ENCODE assay signal across 8 mouse cellular contexts in the genomic region with DNA sequence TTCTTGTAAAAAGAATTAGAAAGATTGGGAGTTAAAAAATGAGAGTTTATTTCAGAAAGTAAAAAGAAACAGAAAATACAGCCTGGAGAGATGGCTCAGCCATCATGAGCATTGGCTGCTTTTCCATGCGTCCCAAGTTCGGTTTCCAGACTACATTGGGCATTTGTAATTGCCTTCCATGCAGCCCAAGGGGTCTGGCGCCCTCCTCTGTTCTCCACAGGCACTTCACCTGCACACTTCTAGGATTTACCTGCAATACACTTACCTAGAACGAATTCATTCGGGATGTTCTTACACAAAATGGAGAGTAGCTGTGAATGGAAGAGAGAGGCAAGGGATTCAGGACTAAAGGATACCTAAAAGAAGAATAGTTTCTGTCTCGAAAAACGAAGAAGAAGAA. TPM values are rescaled to one million over a fixed set of nuclear protein-coding genes. Genes with fewer than 3 reads are reported as not detected.
DNase-seq lines count a peak whose midpoint lies in the region; ATAC-seq and TF ChIP-seq lines count a peak whose summit lies in the region.

No protein-coding gene starts in this region.

- no peaks in the 10 kb centered on the region for H3K4me1 ChIP-seq in intestine, postnatal 0 days (replicated peaks; ENCODE audit: control insufficient read depth, insufficient read depth, low read length)
- no peaks in the 10 kb centered on the region for H3K4me1 ChIP-seq in intestine, embryonic 15.5 days (replicated peaks)
- H3K4me1 ChIP-seq in MEL (ENCODE audit: control insufficient read depth in 1 of 2, insufficient read depth in 2 of 2, low read length in 2 of 2) = no peaks in the 10 kb centered on the region
- no peaks in the 10 kb centered on the region for H3K4me1 ChIP-seq in lung, embryonic 14.5 days (ENCODE audit: insufficient read depth)
- no peaks in the 10 kb centered on the region for H3K4me1 ChIP-seq in embryonic facial prominence, embryonic 10.5 days
- no peaks in the 10 kb centered on the region for H3K4me1 ChIP-seq in midbrain, embryonic 13.5 days (replicated peaks)

- peak; percentile 14 for DNase-seq in MEL (ENCODE audit: low read depth, low spot score)
- peak; percentile 26 to 54 for DNase-seq in gastrocnemius, adult 8-10 months (ENCODE audit: low spot score in 2 of 2)
- no peak for DNase-seq in lung, embryonic 14.5 days
- no peak for DNase-seq in retina, postnatal 1 day
- DNase-seq in embryonic facial prominence, embryonic 10.5 days (ENCODE audit: low spot score) = no peak

- H3K27ac ChIP-seq in intestine, postnatal 0 days (ENCODE audit: low read depth, low read length) = no peak overlapping the region
- no peak overlapping the region for H3K27ac ChIP-seq in intestine, embryonic 15.5 days
- no peak overlapping the region for H3K27ac ChIP-seq in MEL (ENCODE audit: control insufficient read depth, low read depth, low read length)
- no peak overlapping the region for H3K27ac ChIP-seq in lung, embryonic 14.5 days (ENCODE audit: low read depth)
- no peak overlapping the region for H3K27ac ChIP-seq in embryonic facial prominence, embryonic 10.5 days (replicated peaks)
- H3K27ac ChIP-seq in midbrain, embryonic 13.5 days = no peak overlapping the region

- TF ChIP-seq CTCF in intestine, postnatal 0 days (IDR thresholded peaks at IDR 0.05; ENCODE audit: low read depth) = peak; percentile 65
- peak; percentile 44 to 56 (median 48) for TF ChIP-seq CTCF in MEL (IDR thresholded peaks at IDR 0.05 in 2 of 3, conservative IDR thresholded peaks at IDR 0.05 in 1 of 3; ENCODE audit: control insufficient read depth in 1 of 3, insufficient read depth in 1 of 3, low read depth in 2 of 3, low read length in 3 of 3, poor library complexity in 1 of 3, severe bottlenecking in 1 of 3)
- peak; percentile 39; the same call in 1 of the 2 replicates for TF ChIP-seq CTCF in lung, embryonic 14.5 days (IDR thresholded peaks at IDR 0.05; ENCODE audit: low read depth)

- H3K27me3 ChIP-seq in intestine, postnatal 0 days (replicated peaks; ENCODE audit: control insufficient read depth, insufficient read depth, low read length) = no peaks in the 10 kb centered on the region
- H3K27me3 ChIP-seq in intestine, embryonic 15.5 days (replicated peaks) = no peaks in the 10 kb centered on the region
- H3K27me3 ChIP-seq in MEL (ENCODE audit: control insufficient read depth in 1 of 2, insufficient read depth in 2 of 2, low read length in 2 of 2) = no peaks in the 10 kb centered on the region; a peak in 1 of 4 replicates
- no peaks in the 10 kb centered on the region for H3K27me3 ChIP-seq in lung, embryonic 14.5 days (ENCODE audit: insufficient read depth, low read length)
- H3K27me3 ChIP-seq in embryonic facial prominence, embryonic 10.5 days (replicated peaks; ENCODE audit: low read depth, poor library complexity, severe bottlenecking) = no peaks in the 10 kb centered on the region
- H3K27me3 ChIP-seq in midbrain, embryonic 13.5 days = no peaks in the 10 kb centered on the region

- H3K4me2 ChIP-seq in intestine, postnatal 0 days (replicated peaks; ENCODE audit: low read depth) = no peak overlapping the region
- H3K4me2 ChIP-seq in intestine, embryonic 15.5 days (replicated peaks) = no peak overlapping the region
- no peak overlapping the region for H3K4me2 ChIP-seq in lung, embryonic 14.5 days
- no peak overlapping the region for H3K4me2 ChIP-seq in midbrain, embryonic 13.5 days (replicated peaks)

- H3K4me3 ChIP-seq in intestine, postnatal 0 days (ENCODE audit: low read depth, low read length) = no peak overlapping the region
- no peak overlapping the region for H3K4me3 ChIP-seq in intestine, embryonic 15.5 days (replicated peaks)
- H3K4me3 ChIP-seq in MEL (ENCODE audit: control insufficient read depth in 1 of 2, insufficient read depth in 1 of 2, low read depth in 2 of 2, low read length in 2 of 2) = no peak overlapping the region
- no peak overlapping the region for H3K4me3 ChIP-seq in lung, embryonic 14.5 days (ENCODE audit: low read depth, low read length)
- H3K4me3 ChIP-seq in embryonic facial prominence, embryonic 10.5 days = no peak overlapping the region
- H3K4me3 ChIP-seq in midbrain, embryonic 13.5 days (replicated peaks) = no peak overlapping the region

- H3K36me3 ChIP-seq in intestine, postnatal 0 days (ENCODE audit: control insufficient read depth, insufficient read depth) = no peaks in the 10 kb centered on the region
- H3K36me3 ChIP-seq in intestine, embryonic 15.5 days = no peaks in the 10 kb centered on the region
- H3K36me3 ChIP-seq in MEL (ENCODE audit: control insufficient read depth in 1 of 2, insufficient read depth in 2 of 2, low read length in 2 of 2) = no peaks in the 10 kb centered on the region
- no peaks in the 10 kb centered on the region for H3K36me3 ChIP-seq in lung, embryonic 14.5 days (ENCODE audit: insufficient read depth)
- H3K36me3 ChIP-seq in embryonic facial prominence, embryonic 10.5 days (replicated peaks) = no peaks in the 10 kb centered on the region
- H3K36me3 ChIP-seq in midbrain, embryonic 13.5 days = no peaks in the 10 kb centered on the region

- no peaks in the 10 kb centered on the region for H3K79me2 ChIP-seq in MEL (ENCODE audit: control insufficient read depth, insufficient read depth, low read length, poor library complexity)

- H3K9ac ChIP-seq in intestine, postnatal 0 days (ENCODE audit: low read depth, low read length) = no peak overlapping the region
- no peak overlapping the region for H3K9ac ChIP-seq in intestine, embryonic 15.5 days
- no peak overlapping the region for H3K9ac ChIP-seq in MEL (ENCODE audit: control insufficient read depth, low read depth, low read length, poor library complexity, severe bottlenecking)
- no peak overlapping the region for H3K9ac ChIP-seq in lung, embryonic 14.5 days
- no peak overlapping the region for H3K9ac ChIP-seq in midbrain, embryonic 13.5 days (replicated peaks)

- peak; percentile 56 for TF ChIP-seq RAD21 in MEL (IDR thresholded peaks at IDR 0.05; ENCODE audit: low read depth, low read length)

- no peak for ATAC-seq in intestine, postnatal 0 days
- ATAC-seq in intestine, embryonic 15.5 days = no peak
- ATAC-seq in lung, embryonic 14.5 days (ENCODE audit: insufficient read depth) = no peak
- no peak for ATAC-seq in midbrain, embryonic 13.5 days

- no peak for TF ChIP-seq POLR2A in MEL (IDR thresholded peaks at IDR 0.05; ENCODE audit: control insufficient read depth in 1 of 2, insufficient read depth in 1 of 2, low read depth in 1 of 2, low read length in 2 of 2, poor library complexity in 1 of 2)

- no peak for TF ChIP-seq EP300 in MEL (IDR thresholded peaks at IDR 0.05; ENCODE audit: low read depth in 1 of 2, low read length in 2 of 2)

- H3K9me3 ChIP-seq in intestine, postnatal 0 days (ENCODE audit: control insufficient read depth) = no peaks in the 10 kb centered on the region
- no peaks in the 10 kb centered on the region for H3K9me3 ChIP-seq in intestine, embryonic 15.5 days
- no peaks in the 10 kb centered on the region for H3K9me3 ChIP-seq in MEL (replicated peaks; ENCODE audit: insufficient read depth, low read length)
- H3K9me3 ChIP-seq in lung, embryonic 14.5 days (ENCODE audit: low read depth, low read length) = no peaks in the 10 kb centered on the region
- H3K9me3 ChIP-seq in embryonic facial prominence, embryonic 10.5 days = no peaks in the 10 kb centered on the region
- no peaks in the 10 kb centered on the region for H3K9me3 ChIP-seq in midbrain, embryonic 13.5 days

- 44% methylated on average over 7 of the region's 7 CpGs for WGBS in intestine, postnatal 0 days
- 35% methylated on average over 6 of the region's 7 CpGs for whole genome bisulfite sequencing in intestine, embryonic 15.5 days
- 34% methylated on average over 5 of the region's 7 CpGs for WGBS in lung, embryonic 14.5 days
- WGBS in embryonic facial prominence, embryonic 10.5 days = 47% methylated on average over 5 of the region's 7 CpGs
- 47% methylated on average over 5 of the region's 7 CpGs for WGBS in midbrain, embryonic 13.5 days

TF ChIP-seq in MEL, 35 proteins besides CTCF, POLR2A, EP300 and RAD21:
- TF ChIP-seq ZC3H11A (IDR thresholded peaks at IDR 0.05; ENCODE audit: low read depth, low read length) (0 out of 2 replicates have a peak, but pooled peaks have one; percentile 23), SMC3 (IDR thresholded peaks at IDR 0.05; ENCODE audit: low read depth, low read length) (peak; percentile 46), RCOR1 (IDR thresholded peaks at IDR 0.05; ENCODE audit: low read depth, low read length) (no peak), JUND (IDR thresholded peaks at IDR 0.05; ENCODE audit: low read depth, low read length) (no peak)

RNA-seq across cellular contexts. Expression of a gene that starts 17.9 kb away (rescaled TPM):
- 0.25 and 0.33 TPM in 2 replicates for polyA plus RNA-seq in intestine, postnatal 0 days (2015; fragmentation: Nextera tagmentation; extraction: Ambion mirVana)
- polyA plus RNA-seq in intestine, embryonic 15.5 days (2015; fragmentation: Nextera tagmentation; extraction: Ambion mirVana) = 0.24 and 0.32 TPM in 2 replicates
- 22.6 and 22.7 TPM in 2 replicates for total RNA-seq in MEL (2012; rRNA removed)
- polyA plus RNA-seq in MEL (2012; ENCODE audit: insufficient read depth in 1 of 2, insufficient read length in 2 of 2, low read depth in 1 of 2, low replicate concordance in 2 of 2, missing spikeins in 1 of 2) = 10 to 100 TPM in 1 of 2 experiments, not detected in 1; 26.7 TPM
- total RNA-seq in gastrocnemius, adult 8-10 months (2022) = not detected
- polyA plus RNA-seq in lung, embryonic 14.5 days (2014; fragmentation: Nextera tagmentation; extraction: Ambion mirVana) = 0.13 TPM in 1 of 2 replicates, not detected in the other
- 0.13 and 0.15 TPM in 2 replicates for polyA plus RNA-seq in embryonic facial prominence, embryonic 10.5 days (2016; fragmentation: Nextera tagmentation; extraction: Ambion mirVana)
- 0.12 and 0.22 TPM in 2 replicates for polyA plus RNA-seq in midbrain, embryonic 13.5 days (2015; fragmentation: Nextera tagmentation; extraction: Ambion mirVana)

RNA-seq across cellular contexts. Expression of a gene that starts 20.1 kb away (rescaled TPM):
- 5.3 and 5.5 TPM in 2 replicates for polyA plus RNA-seq in intestine, postnatal 0 days (2015; fragmentation: Nextera tagmentation; extraction: Ambion mirVana)
- polyA plus RNA-seq in intestine, embryonic 15.5 days (2015; fragmentation: Nextera tagmentation; extraction: Ambion mirVana) = 8.6 and 10.7 TPM in 2 replicates
- total RNA-seq in MEL (2012; rRNA removed) = 10.5 and 11.7 TPM in 2 replicates
- polyA plus RNA-seq in MEL (2012; ENCODE audit: insufficient read depth in 1 of 2, insufficient read length in 2 of 2, low read depth in 1 of 2, low replicate concordance in 2 of 2, missing spikeins in 1 of 2) = 1 to 10 TPM in 1 of 2 experiments, not detected in 1; 8.3 TPM
- 10 to 100 TPM in 2 of 4 experiments, 1 to 10 TPM in 2; 9.9 to 11.7 (median 10.6) TPM for total RNA-seq in gastrocnemius, adult 8-10 months (2022)
- polyA plus RNA-seq in lung, embryonic 14.5 days (2014; fragmentation: Nextera tagmentation; extraction: Ambion mirVana) = 15.5 and 16.3 TPM in 2 replicates
- polyA plus RNA-seq in embryonic facial prominence, embryonic 10.5 days (2016; fragmentation: Nextera tagmentation; extraction: Ambion mirVana) = 10.5 and 10.6 TPM in 2 replicates
- polyA plus RNA-seq in midbrain, embryonic 13.5 days (2015; fragmentation: Nextera tagmentation; extraction: Ambion mirVana) = 17.8 and 19.5 TPM in 2 replicates

Comparison
In these comparisons a context has a peak if more than half of its experiments do, and no peak if none do; other contexts are left out.
1. DNase-seq: peak in MEL (single experiment) and gastrocnemius, adult 8-10 months (2 of 2); none in lung, embryonic 14.5 days (single experiment), retina, postnatal 1 day (single experiment) and embryonic facial prominence, embryonic 10.5 days (single experiment).
2. Peak in every context shown above with its lines, with median percentiles within 50 percentile points of each other: CTCF ChIP-seq.